Mouse (Mus musculus) lung, adult 2 months (tissue): ENCODE measurements around the gene Exoc6.

Experiments used
- CTCF ChIP-seq: fragments of 200-500 bp; IDR thresholded peaks from 2 replicates; pipeline ENCODE4 v1.5.1; 2011; ENCODE audit warnings: mild to moderate bottlenecking, low read length, control low read depth; ENCODE audit not compliant: insufficient read depth
- POLR2A ChIP-seq: fragments of 200-500 bp; IDR thresholded peaks from 2 replicates; pipeline ENCODE4 v1.6.1; 2011; ENCODE audit warnings: low read depth, mild to moderate bottlenecking, control low read depth, low read length, borderline replicate concordance; ENCODE audit errors: extremely low read depth

- TF ChIP-seq CTCF, result no peak
- TF ChIP-seq POLR2A, result no peak
Observed at GRCm38 (mm10) chr19:37697335-37697636, 147.1 kb downstream of the Exoc6 start.
